13 mouse cellular contexts compared by ENCODE assay signal in genomic region chr10:99834905-99835633, GRCm38 (mm10).
A peak's percentile ranks its signal among the peaks of the same experiment; 100 is the strongest.
DNase-seq lines count a peak whose midpoint lies in the region; ATAC-seq lines count a peak whose summit lies in the region.
"Had no signal": no experiment of that assay in that cellular context is flagged by ENCODE, and none has a peak within 500 bp of the region (broad histone marks: within the 10 kb centered on the region; RNA-seq: fewer than 3 reads in every experiment).

No protein-coding gene starts in this region.

- ATAC-seq in erythroblast, adult 5-6 weeks (replicated peaks; ENCODE audit: low FRiP score, poor library complexity, severe bottlenecking), result no peak

- DNase-seq in cerebellum, postnatal 10 days, result peak; percentile 10 to 11
- DNase-seq in cerebellum, postnatal 25 days, result no peak
- DNase-seq in kidney, postnatal 14 days, result peak; percentile 16
- DNase-seq in kidney, adult 8-10 months, result no peak
- DNase-seq in right cerebral cortex, postnatal 10 days (ENCODE audit: low spot score in 2 of 2), result peak; percentile 37 to 49
- DNase-seq in right cerebral cortex, adult 2 months (ENCODE audit: low spot score in 2 of 2), result no peak
- no peak for DNase-seq in embryo, embryonic 10.5 days (ENCODE audit: low spot score)
- DNase-seq: cerebellum, adult 8-10 months; heart, adult 18-20 months; heart, postnatal 4 days; liver, embryonic 13.5 days; spleen, adult 18-20 months had no signal

Comparison
In these comparisons a context has a peak if more than half of its experiments do, and no peak if none do; other contexts are left out.
1. DNase-seq: peak in cerebellum, postnatal 10 days (2 of 2), kidney, postnatal 14 days (single experiment) and right cerebral cortex, postnatal 10 days (2 of 2); none in cerebellum, postnatal 25 days (0 of 2), kidney, adult 8-10 months (0 of 2), right cerebral cortex, adult 2 months (0 of 2) and embryo, embryonic 10.5 days (single experiment).